Mouse (Mus musculus): Measurements from ENCODE around the gene Atg16l2. TPM values are rescaled to one million over a fixed set of nuclear protein-coding genes. Genes with fewer than 3 reads are reported as not detected.

Atg16l2 gene
- total RNA-seq (2023; ENCODE audit: inconsistent age), result 137 to 179 TPM (median 162 TPM) in 4 replicates

DNA sequence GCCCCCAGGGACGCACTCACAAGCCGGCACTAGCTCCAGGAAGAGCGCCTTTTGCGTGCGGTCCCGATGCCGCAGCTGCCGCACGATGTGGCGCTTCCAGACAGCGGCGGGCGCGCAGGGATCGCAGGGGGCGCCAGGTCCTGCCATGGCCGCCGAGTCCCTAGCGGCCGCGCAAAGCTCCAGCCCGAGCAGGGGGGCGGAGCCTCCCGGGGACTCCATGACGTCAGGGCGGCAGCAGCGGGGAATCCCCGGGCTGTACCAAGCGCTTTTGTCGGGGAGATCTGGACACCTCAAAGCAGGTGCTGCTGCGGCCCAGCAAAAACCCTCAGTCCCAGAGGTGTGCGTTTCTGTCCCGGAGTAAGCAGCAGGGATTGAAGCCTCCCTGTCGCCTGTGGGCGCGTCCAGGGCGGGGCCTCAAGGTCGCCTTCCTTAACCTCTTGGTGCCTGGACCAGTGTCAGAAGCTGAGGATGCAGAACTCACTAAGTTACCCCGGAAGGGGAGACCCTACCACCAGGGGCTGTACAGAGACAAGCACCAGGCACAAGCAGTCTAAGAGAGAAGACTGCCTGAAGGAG lies at the start of gene Atg16l2:
Gene Atg16l2, minus strand, starts transcription at position 371 of the 576 bp plus-strand sequence.

DNA sequence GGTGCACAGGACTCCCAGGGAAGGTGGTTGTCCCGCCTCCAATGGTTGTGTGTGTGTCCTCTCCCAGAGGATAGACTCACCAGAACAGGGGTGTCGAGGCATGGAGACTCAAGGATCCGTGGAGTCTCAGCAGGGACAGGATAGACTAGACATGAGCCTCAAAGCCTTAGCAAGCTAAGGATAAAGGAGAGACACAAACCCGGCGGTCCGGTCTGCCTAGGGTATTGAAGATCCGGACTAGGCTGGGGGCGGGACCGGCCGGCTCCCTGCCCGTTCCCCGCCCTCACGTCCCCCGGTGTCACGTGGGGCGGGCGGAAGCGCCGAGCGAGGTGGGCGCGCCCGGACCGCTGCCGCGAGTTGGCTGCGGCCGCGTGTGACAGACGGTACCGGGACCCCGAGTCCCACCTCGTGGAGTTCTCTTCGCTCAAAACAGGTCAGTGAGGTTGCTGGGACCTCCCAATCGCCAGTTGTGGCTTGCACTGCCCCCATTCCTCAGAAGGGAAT lies 45.8 kb upstream of the Atg16l2 start, which contains the start of gene Arap1:
Gene Arap1, plus strand, starts transcription at position 301 of the 504 bp plus-strand sequence.

DNA sequence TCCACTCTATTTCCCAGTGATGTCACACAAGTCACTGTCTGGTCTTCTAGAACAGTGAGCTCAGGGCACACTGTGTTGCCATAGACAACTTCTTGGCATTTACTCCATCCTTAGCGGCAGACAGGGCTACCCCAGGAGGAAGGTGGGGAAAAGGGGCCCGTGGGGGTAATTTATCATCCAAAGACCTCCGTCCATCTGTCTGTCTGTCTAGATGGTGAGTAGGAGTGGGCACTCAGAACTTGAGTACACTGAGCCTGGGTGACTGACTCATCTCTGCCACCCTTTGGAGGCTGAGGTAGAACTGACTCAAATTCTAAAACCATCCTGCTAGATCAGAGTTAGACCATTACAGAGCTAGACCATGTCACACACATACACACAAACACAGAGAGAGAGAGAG lies 15.0 kb upstream of the Atg16l2 start, which contains the start of gene Stard10:
Gene Stard10, plus strand, starts transcription at position 73 of the 400 bp plus-strand sequence.

Other genes with a start within 250 kb of the Atg16l2 start
- 365 to 486 TPM (median 434 TPM) in 4 replicates for gene Fchsd2, start 209.4 kb downstream of the Atg16l2 start, total RNA-seq (2023; ENCODE audit: inconsistent age)
- gene Stard10, start 14.8 kb upstream of the Atg16l2 start, total RNA-seq (2023; ENCODE audit: inconsistent age), result 33.3 to 40.8 TPM (median 33.9 TPM) in 4 replicates
- 462 to 505 TPM (median 494 TPM) in 4 replicates for gene Arap1, start 45.8 kb upstream of the Atg16l2 start, total RNA-seq (2023; ENCODE audit: inconsistent age)
- gene Gm45837, start 108.6 kb upstream of the Atg16l2 start, total RNA-seq (2023; ENCODE audit: inconsistent age), result 23.3 to 32.7 TPM (median 24.4 TPM) in 4 replicates
- 43.9 to 64.3 TPM (median 56.8 TPM) in 4 replicates for gene Pde2a, start 119.4 kb upstream of the Atg16l2 start, total RNA-seq (2023; ENCODE audit: inconsistent age)

Measured in B cell, adult (primary cell).